Mouse (Mus musculus): ENCODE measurements around the gene Mmgt2. TPM values are rescaled to one million over a fixed set of nuclear protein-coding genes. Genes with fewer than 3 reads are reported as not detected.

The Mmgt2 gene
- polyA plus RNA-seq, 1 experiment from 2014 or later: 38.6 TPM

- no peak for DNase-seq (ENCODE audit: extremely low spot score, low spot score)
- peaks cover 15% of the 10 kb centered on the region for H3K4me1 ChIP-seq
- no peak overlapping the region for H3K4me3 ChIP-seq
- H3K27ac ChIP-seq: no peak overlapping the region
- no peaks in the 10 kb centered on the region for H3K27me3 ChIP-seq (ENCODE audit: poor library complexity, severe bottlenecking)
- 76% methylated on average over 12 of the region's 12 CpGs for WGBS
- H3K36me3 ChIP-seq (replicated peaks): peaks cover 26% of the 10 kb centered on the region
- no peaks in the 10 kb centered on the region for H3K9me3 ChIP-seq
These were observed 21.0 kb downstream of the Mmgt2 start for GRCm38 (mm10) chr11:62669471-62669870.

GRCm38 (mm10) chr11:62670006-62670405, 21.5 kb downstream of the Mmgt2 start:
- peaks cover 17% of the 10 kb centered on the region for H3K4me1 ChIP-seq
- no peak for DNase-seq (ENCODE audit: extremely low spot score, low spot score)
- WGBS: 88% methylated on average over 6 of the region's 6 CpGs
- peaks cover 21% of the 10 kb centered on the region for H3K36me3 ChIP-seq (replicated peaks)
- H3K27me3 ChIP-seq (ENCODE audit: poor library complexity, severe bottlenecking): no peaks in the 10 kb centered on the region
- no peak overlapping the region for H3K4me3 ChIP-seq
- H3K9me3 ChIP-seq: no peaks in the 10 kb centered on the region
- H3K27ac ChIP-seq: no peak overlapping the region

GRCm38 (mm10) chr11:62675480-62676289, 27.2 kb downstream of the Mmgt2 start:
- peak overlapping the region; percentile 79 for H3K27ac ChIP-seq
- H3K9me3 ChIP-seq: no peaks in the 10 kb centered on the region
- H3K4me1 ChIP-seq: peaks cover 27% of the 10 kb centered on the region
- WGBS: 18% methylated on average over 17 of the region's 17 CpGs
- H3K4me3 ChIP-seq: peak overlapping the region; percentile 38
- no peaks in the 10 kb centered on the region for H3K27me3 ChIP-seq (ENCODE audit: poor library complexity, severe bottlenecking)
- H3K36me3 ChIP-seq (replicated peaks): no peaks in the 10 kb centered on the region
- DNase-seq (ENCODE audit: extremely low spot score, low spot score): peak; percentile 77

DNA sequence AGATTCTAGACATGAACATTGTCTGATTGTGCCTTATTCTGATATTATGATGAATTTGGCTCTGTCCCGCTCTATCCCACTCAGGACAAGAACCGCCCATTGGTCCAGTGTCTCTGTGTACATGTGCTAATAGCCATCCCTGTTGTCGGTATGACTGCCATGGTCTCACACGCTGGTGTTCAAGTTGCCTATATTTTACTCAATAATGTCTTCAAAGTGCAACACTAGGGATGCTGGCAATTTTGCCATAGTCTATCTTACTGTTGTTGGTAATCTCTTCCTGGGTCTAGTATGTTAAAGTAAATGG, 27.8 kb downstream of the Mmgt2 start:
- Histone ChIP-seq H3K4me1 (peaks cover 27% of the 10 kb centered on the region), H3K36me3 (replicated peaks) (no peaks in the 10 kb centered on the region), H3K27me3 (ENCODE audit: poor library complexity, severe bottlenecking) (no peaks in the 10 kb centered on the region), H3K9me3 (no peaks in the 10 kb centered on the region), H3K4me3 (no peak overlapping the region), H3K27ac (no peak overlapping the region)
- 95% methylated on average over 4 of the region's 4 CpGs for WGBS
- no peak for DNase-seq (ENCODE audit: extremely low spot score, low spot score)

- Histone ChIP-seq H3K36me3 (replicated peaks) (no peaks in the 10 kb centered on the region), H3K4me1 (peaks cover 15% of the 10 kb centered on the region), H3K27ac (no peak overlapping the region), H3K27me3 (ENCODE audit: poor library complexity, severe bottlenecking) (no peaks in the 10 kb centered on the region), H3K9me3 (no peaks in the 10 kb centered on the region), H3K4me3 (no peak overlapping the region)
- no peak for DNase-seq (ENCODE audit: extremely low spot score, low spot score)
- 89% methylated on average over 7 of the region's 7 CpGs for WGBS
These were observed 30.4 kb downstream of the Mmgt2 start for GRCm38 (mm10) chr11:62678778-62679354.

DNA sequence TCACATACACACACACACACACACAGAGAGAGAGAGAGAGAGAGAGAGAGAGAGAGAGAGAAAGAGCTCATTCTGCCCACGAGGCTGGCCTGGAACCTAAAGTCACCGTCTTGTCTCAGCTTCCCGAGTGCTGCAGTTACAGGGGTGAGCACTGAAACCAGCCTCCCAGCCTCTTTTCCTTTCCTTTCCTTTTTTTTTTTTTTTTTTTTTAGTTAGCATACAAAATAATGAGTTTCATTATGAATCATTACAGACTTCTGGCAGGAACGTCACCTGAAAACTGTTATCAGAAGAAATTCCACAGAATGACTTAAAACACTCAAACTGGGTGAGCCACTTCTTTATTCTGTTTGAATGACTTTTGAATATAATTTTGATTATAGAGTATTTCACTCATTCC, 31.5 kb downstream of the Mmgt2 start:
- DNase-seq (ENCODE audit: extremely low spot score, low spot score): no peak
- WGBS: 86% methylated on average over 4 of the region's 4 CpGs

GRCm38 (mm10) chr11:62691592-62691991, 43.1 kb downstream of the Mmgt2 start:
- Histone ChIP-seq H3K27ac (no peak overlapping the region), H3K27me3 (ENCODE audit: poor library complexity, severe bottlenecking) (no peaks in the 10 kb centered on the region), H3K9me3 (no peaks in the 10 kb centered on the region), H3K4me3 (no peak overlapping the region), H3K36me3 (replicated peaks) (no peaks in the 10 kb centered on the region), H3K4me1 (no peaks in the 10 kb centered on the region)
- no peak for DNase-seq (ENCODE audit: extremely low spot score, low spot score)
- 91% methylated on average over 3 of the region's 3 CpGs for WGBS

More for the DNA sequence above, 31.5 kb downstream of the Mmgt2 start:
- H3K27ac ChIP-seq: no peak overlapping the region
- no peaks in the 10 kb centered on the region for H3K27me3 ChIP-seq (ENCODE audit: poor library complexity, severe bottlenecking)
- peaks cover 13% of the 10 kb centered on the region for H3K4me1 ChIP-seq
- no peaks in the 10 kb centered on the region for H3K36me3 ChIP-seq (replicated peaks)
- no peaks in the 10 kb centered on the region for H3K9me3 ChIP-seq
- no peak overlapping the region for H3K4me3 ChIP-seq

DNA sequence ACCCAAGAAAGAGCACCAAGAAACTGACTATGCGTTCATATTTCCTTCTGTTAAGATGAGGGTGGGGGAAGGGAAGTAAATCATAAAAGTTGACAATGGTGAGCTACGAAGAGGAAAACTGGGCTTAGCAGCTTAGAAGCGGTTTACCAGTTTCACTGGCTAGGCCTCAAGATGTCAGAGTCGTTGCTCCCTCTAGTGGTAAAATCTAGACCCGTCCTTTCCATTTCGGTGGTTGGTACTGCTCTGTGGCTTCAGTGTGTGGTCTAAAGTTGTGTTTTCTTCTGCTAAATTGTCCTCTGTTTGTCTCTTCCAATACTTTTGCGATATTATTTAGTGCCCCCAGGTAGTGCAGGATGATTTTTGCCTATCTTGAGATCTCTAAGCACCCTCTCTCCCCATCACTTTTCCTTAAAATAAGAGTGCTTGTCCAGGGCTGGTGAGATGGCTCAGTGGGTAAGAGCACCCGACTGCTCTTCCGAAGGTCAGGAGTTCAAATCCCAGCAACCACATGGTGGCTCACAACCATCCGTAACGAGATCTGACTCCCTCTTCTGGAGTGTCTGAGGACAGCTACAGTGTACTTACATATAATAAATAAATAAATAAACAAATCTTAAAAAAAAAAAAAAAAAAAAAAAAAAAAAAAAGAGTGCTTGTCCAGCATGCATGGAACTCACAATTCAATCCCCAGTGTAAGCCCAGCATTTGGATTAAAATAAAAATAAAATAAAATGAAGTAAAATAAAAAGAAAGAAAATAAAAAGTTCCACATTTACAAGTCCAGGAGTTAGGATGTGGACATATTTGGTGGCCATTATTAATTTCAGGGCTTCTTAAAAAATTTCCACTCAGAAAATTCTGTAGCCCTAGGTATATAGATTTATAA, 45.1 kb downstream of the Mmgt2 start:
- DNase-seq (ENCODE audit: extremely low spot score, low spot score): peak; percentile 50
- Histone ChIP-seq H3K4me3 (no peak overlapping the region), H3K36me3 (replicated peaks) (no peaks in the 10 kb centered on the region), H3K27me3 (ENCODE audit: poor library complexity, severe bottlenecking) (no peaks in the 10 kb centered on the region), H3K9me3 (no peaks in the 10 kb centered on the region), H3K4me1 (no peaks in the 10 kb centered on the region), H3K27ac (no peak overlapping the region)
- 28% methylated on average over 11 of the region's 11 CpGs for WGBS

GRCm38 (mm10) chr11:62695126-62695525, 46.7 kb downstream of the Mmgt2 start:
- no peaks in the 10 kb centered on the region for H3K36me3 ChIP-seq (replicated peaks)
- no peaks in the 10 kb centered on the region for H3K4me1 ChIP-seq
- DNase-seq (ENCODE audit: extremely low spot score, low spot score): no peak
- no peak overlapping the region for H3K4me3 ChIP-seq
- 95% methylated on average over 8 of the region's 8 CpGs for WGBS
- H3K9me3 ChIP-seq: no peaks in the 10 kb centered on the region
- H3K27me3 ChIP-seq (ENCODE audit: poor library complexity, severe bottlenecking): no peaks in the 10 kb centered on the region
- H3K27ac ChIP-seq: no peak overlapping the region

DNA sequence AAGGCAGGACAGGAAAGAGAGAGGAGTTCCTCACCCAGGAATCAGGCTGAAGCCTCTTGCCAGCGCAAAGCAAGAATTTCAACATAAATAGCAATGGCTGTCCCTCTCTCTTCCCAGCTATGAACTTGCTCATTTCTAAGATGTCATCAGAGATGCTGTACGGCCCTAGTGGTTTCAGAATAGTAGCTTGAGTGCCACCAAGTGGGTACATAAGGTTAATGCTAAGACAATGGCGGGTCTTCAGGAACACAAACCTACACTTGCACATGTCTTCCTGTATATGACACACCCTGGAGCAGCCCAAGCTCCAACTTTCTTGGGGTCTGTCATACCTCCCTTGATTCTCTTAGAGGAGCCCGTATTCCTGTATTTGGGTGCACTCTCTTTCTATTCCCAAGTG, 51.3 kb downstream of the Mmgt2 start:
- no peaks in the 10 kb centered on the region for H3K4me1 ChIP-seq
- 65% methylated on average over 4 of the region's 4 CpGs for WGBS
- no peak for DNase-seq (ENCODE audit: extremely low spot score, low spot score)

GRCm38 (mm10) chr11:62701218-62701617, 52.8 kb downstream of the Mmgt2 start:
- H3K4me1 ChIP-seq: no peaks in the 10 kb centered on the region
- no peaks in the 10 kb centered on the region for H3K36me3 ChIP-seq (replicated peaks)
- no peaks in the 10 kb centered on the region for H3K9me3 ChIP-seq
- no peak for DNase-seq (ENCODE audit: extremely low spot score, low spot score)
- WGBS: 96% methylated on average over 1 of the region's 1 CpGs
- H3K4me3 ChIP-seq: no peak overlapping the region
- H3K27me3 ChIP-seq (ENCODE audit: poor library complexity, severe bottlenecking): no peaks in the 10 kb centered on the region
- no peak overlapping the region for H3K27ac ChIP-seq

More for the DNA sequence above, 51.3 kb downstream of the Mmgt2 start:
- H3K36me3 ChIP-seq (replicated peaks): no peaks in the 10 kb centered on the region
- H3K27me3 ChIP-seq (ENCODE audit: poor library complexity, severe bottlenecking): no peaks in the 10 kb centered on the region
- no peak overlapping the region for H3K4me3 ChIP-seq
- H3K27ac ChIP-seq: no peak overlapping the region
- H3K9me3 ChIP-seq: no peaks in the 10 kb centered on the region

DNA sequence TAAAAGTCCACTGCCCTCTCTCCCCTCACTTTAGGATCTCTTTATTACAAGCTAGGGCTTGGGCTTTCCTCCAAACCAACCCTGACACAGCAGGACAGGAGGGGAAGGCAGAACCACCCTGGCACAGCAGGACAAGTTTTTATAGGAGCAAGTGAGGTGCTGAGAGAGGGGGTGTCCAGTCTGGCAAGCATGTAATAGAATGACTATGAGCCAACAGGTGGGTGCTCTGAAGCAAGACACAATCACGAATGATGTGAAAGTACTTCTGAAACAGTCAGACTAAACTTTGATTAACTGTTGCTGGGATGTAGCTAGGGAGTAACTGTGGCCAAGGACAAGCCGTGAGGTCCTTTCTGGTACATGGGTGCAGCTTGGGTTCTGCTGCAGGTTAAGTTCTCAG, 57.7 kb downstream of the Mmgt2 start:
- Histone ChIP-seq H3K27me3 (ENCODE audit: poor library complexity, severe bottlenecking) (no peaks in the 10 kb centered on the region), H3K4me1 (no peaks in the 10 kb centered on the region), H3K4me3 (no peak overlapping the region), H3K27ac (no peak overlapping the region), H3K9me3 (no peaks in the 10 kb centered on the region), H3K36me3 (replicated peaks) (peaks cover 14% of the 10 kb centered on the region)
- WGBS: 90% methylated on average over 2 of the region's 2 CpGs
- DNase-seq (ENCODE audit: extremely low spot score, low spot score): no peak

DNA sequence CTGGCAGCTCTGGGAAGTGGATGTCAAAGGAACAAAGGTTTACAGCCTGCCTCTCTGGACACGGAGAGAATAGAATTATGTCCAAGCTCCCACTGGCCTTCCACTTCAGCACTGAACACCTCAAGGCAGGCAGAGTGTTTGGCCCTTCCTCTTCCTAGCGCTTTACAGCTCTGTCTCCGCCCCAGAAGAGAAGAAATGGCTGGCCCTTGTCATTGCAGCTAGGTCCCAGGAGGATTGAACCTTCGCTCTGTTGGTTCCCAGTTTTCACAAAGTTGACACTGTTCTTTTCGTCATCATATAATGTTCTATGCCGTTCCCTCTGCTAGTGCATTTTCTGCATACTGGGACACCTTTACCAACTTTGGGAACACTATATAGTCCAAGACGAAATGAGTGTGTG, 59.8 kb downstream of the Mmgt2 start:
- H3K9me3 ChIP-seq: no peaks in the 10 kb centered on the region
- peaks cover 32% of the 10 kb centered on the region for H3K36me3 ChIP-seq (replicated peaks)
- DNase-seq (ENCODE audit: extremely low spot score, low spot score): no peak
- H3K27me3 ChIP-seq (ENCODE audit: poor library complexity, severe bottlenecking): no peaks in the 10 kb centered on the region
- WGBS: 82% methylated on average over 7 of the region's 7 CpGs
- H3K4me3 ChIP-seq: no peak overlapping the region
- no peaks in the 10 kb centered on the region for H3K4me1 ChIP-seq
- no peak overlapping the region for H3K27ac ChIP-seq
